Mouse (Mus musculus): ENCODE results near the gene Maml1.

Gene Maml1

GRCm38 (mm10) chr11:50216724-50217366 lies 75.3 kb downstream of the Maml1 start:
- DNase-seq, result no peak

GRCm38 (mm10) chr11:50215633-50216032 lies 76.5 kb downstream of the Maml1 start:
- no peak for DNase-seq

- DNase-seq, result no peak
These were observed 77.5 kb downstream of the Maml1 start for GRCm38 (mm10) chr11:50214631-50215030.

GRCm38 (mm10) chr11:50212848-50213758 lies 79.0 kb downstream of the Maml1 start:
- DNase-seq, result peak; percentile 86

- no peak for DNase-seq
These were observed 79.9 kb downstream of the Maml1 start for GRCm38 (mm10) chr11:50212060-50212739.

GRCm38 (mm10) chr11:50211322-50212059 lies 80.6 kb downstream of the Maml1 start:
- DNase-seq, result no peak

- DNase-seq, result peak; percentile 84
These were observed 81.5 kb downstream of the Maml1 start, which contains the start of the genes Sqstm1 and Mgat4b for GRCm38 (mm10) chr11:50210505-50211151. Gene Sqstm1 (minus strand): TSS chr11:50210827. Gene Mgat4b (plus strand): TSS chr11:50210890.

GRCm38 (mm10) chr11:50210101-50210504 lies 82.0 kb downstream of the Maml1 start:
- DNase-seq, result peak; percentile 98

GRCm38 (mm10) chr11:50208039-50208438 lies 84.1 kb downstream of the Maml1 start:
- no peak for DNase-seq

- no peak for DNase-seq
These were observed 84.8 kb downstream of the Maml1 start for GRCm38 (mm10) chr11:50207344-50207743.

- no peak for DNase-seq
These were observed 86.1 kb downstream of the Maml1 start for GRCm38 (mm10) chr11:50206037-50206436.

All from lung, postnatal 10 days (tissue).